Mouse (Mus musculus) olfactory bulb, adult 2 months (tissue): Measurements from ENCODE around the gene Prn.

Source experiments
- CTCF ChIP-seq: fragments of 200-500 bp; IDR thresholded peaks from 2 replicates; pipeline ENCODE4 v1.5.1; 2012; ENCODE audit warnings: low read depth, mild to moderate bottlenecking, low read length, moderate library complexity; ENCODE audit not compliant: insufficient read depth
- POLR2A ChIP-seq: fragments of 200-500 bp; IDR thresholded peaks from 2 replicates; pipeline ENCODE4 v1.6.1; 2012; ENCODE audit warnings: mild to moderate bottlenecking, low read depth, low read length, moderate library complexity; ENCODE audit not compliant: insufficient read depth

DNA sequence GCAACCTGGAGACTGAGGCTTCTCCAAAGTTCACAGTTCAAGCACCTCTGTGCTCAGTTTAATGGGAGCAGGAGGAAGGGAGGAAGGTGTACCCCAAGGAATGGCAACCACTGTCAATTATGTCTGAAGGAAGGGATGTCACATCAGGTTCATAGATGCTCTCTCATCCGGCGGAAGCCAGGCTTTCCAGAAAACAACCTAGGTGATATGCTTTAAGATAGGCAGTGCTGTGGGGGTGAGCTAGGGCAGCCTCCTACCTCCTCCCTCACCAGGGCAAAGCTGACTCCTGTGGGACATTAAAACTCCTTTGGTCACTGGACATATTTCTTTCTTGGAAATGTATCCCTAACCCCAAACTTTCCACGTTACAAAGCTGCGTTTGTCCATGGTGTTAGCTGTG lies 83.4 kb downstream of the Prn start:
- TF ChIP-seq CTCF (no peak), POLR2A (no peak)
